Mouse (Mus musculus): Measurements from ENCODE around the gene Il17rb.

Il17rb gene

GRCm38 (mm10) chr14:29950805-29951204 is 57.9 kb downstream of the Il17rb start:
- no peak for DNase-seq

DNA sequence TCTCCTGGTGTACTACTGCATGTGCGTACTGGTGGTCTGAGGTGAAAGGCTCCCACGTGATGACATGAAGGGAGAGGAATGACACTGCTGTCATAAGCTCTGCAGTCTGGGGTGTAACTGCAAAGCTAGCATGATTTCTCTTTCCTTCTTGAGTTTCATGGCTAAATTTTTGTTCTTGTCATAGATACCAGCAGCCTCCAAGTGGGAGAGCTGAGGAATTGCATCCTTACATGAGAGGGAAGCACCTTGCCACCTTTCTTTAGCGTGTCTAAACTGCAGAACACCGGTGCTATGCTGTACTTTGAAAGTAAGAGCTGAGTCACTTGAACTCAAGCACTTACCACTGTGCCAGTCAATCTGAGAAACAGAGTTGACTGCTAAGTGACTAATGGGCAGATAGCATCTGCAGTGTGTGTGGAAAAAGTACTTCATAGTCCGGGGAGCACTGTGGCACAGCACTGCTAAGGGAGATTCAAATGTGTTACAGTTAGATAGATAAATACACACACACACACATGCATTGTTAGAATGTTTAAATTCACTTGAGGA is 61.9 kb downstream of the Il17rb start:
- DNase-seq: no peak
